Mouse (Mus musculus): ENCODE results near the gene Adamtsl4.

- TF ChIP-seq CTCF (IDR thresholded peaks at IDR 0.05; ENCODE audit: control insufficient read depth, insufficient read depth, insufficient read length) (no peak), USF1 (IDR thresholded peaks at IDR 0.05; ENCODE audit: low read depth) (no peak), FOSL1 (IDR thresholded peaks at IDR 0.05; ENCODE audit: insufficient read depth, low read length, poor library complexity, severe bottlenecking) (no peak), MYOD1 (IDR thresholded peaks at IDR 0.05; ENCODE audit: control insufficient read depth, insufficient read length, low read depth) (no peak)
Observed at GRCm38 (mm10) chr3:95648016-95648415, 39.7 kb downstream of the Adamtsl4 start.

Measured in C2C12 (cell line).